Mouse (Mus musculus) embryonic facial prominence, embryonic 11.5 days (tissue): Measurements from ENCODE around the gene Mospd3. TPM values are rescaled to one million over a fixed set of nuclear protein-coding genes. Genes with fewer than 3 reads are reported as not detected.
A peak's percentile ranks its signal among the peaks of the same experiment; 100 is the strongest.

ENCODE experiments used
- ATAC-seq: fragments of 200-750 bp; cut with Nextera tagmentation; replicated peaks from 2 replicates; pipeline ENCODE4 v1.8.0; 2017; ENCODE audit warnings: low read depth; ENCODE audit not compliant: insufficient number of reproducible peaks, low FRiP score, low TSS enrichment
- DNase-seq: peaks from one replicate; pipeline ENCODE4 v3.0.0-alpha.2; 2015; ENCODE audit warnings: low spot score
- H3K27ac ChIP-seq: fragments of 300-500 bp; sonication (generic); replicated peaks from 2 replicates; pipeline ENCODE4 v1.5.1; 2014; ENCODE audit warnings: mild to moderate bottlenecking, low read depth, low read length, control low read depth
- H3K27me3 ChIP-seq: fragments of 300-500 bp; sonication (generic); 2 replicates; pipeline ENCODE4 v1.6.1; 2014; ENCODE audit warnings: mild to moderate bottlenecking, low read length, moderate library complexity, mixed read lengths; ENCODE audit not compliant: control insufficient read depth, insufficient read depth
- H3K36me3 ChIP-seq: fragments of 300-500 bp; sonication (generic); replicated peaks from 2 replicates; pipeline ENCODE4 v1.6.1; 2014; ENCODE audit warnings: low read depth, mild to moderate bottlenecking, low read length, moderate library complexity, mixed read lengths; ENCODE audit not compliant: control insufficient read depth, insufficient read depth
- H3K4me1 ChIP-seq: fragments of 300-500 bp; sonication (generic); 2 replicates; pipeline ENCODE4 v1.6.1; 2014; ENCODE audit warnings: low read length, mixed read lengths; ENCODE audit not compliant: control insufficient read depth, insufficient read depth
- H3K4me2 ChIP-seq: fragments of 300-500 bp; sonication (generic); 2 replicates; pipeline ENCODE4 v1.6.1; 2014; ENCODE audit warnings: low read depth, mild to moderate bottlenecking, control low read depth, low read length, moderate library complexity
- H3K4me3 ChIP-seq: fragments of 300-500 bp; sonication (generic); 2 replicates; pipeline ENCODE4 v1.5.1; 2014; ENCODE audit warnings: low read depth, low read length, control low read depth
- H3K9ac ChIP-seq: fragments of 300-500 bp; sonication (generic); replicated peaks from 2 replicates; pipeline ENCODE4 v1.6.1; 2014; ENCODE audit warnings: mild to moderate bottlenecking, control low read depth, low read length
- H3K9me3 ChIP-seq: fragments of 300-500 bp; sonication (generic); replicated peaks from 2 replicates; pipeline ENCODE4 v1.6.1; 2016; ENCODE audit warnings: mild to moderate bottlenecking, low read length, inconsistent platforms, mixed read lengths; ENCODE audit not compliant: control insufficient read depth
- whole genome bisulfite sequencing: fragments of 180-500 bp; shearing (Covaris S2); extraction: QIAGEN DNeasy Blood & Tissue Kit; methylation state at CpG from one replicate; pipeline ENCODE4 v1.1.7; 2014; 5-methylcytosine and 5-hydroxymethylcytosine counted together
- polyA plus RNA-seq: library from polyadenylated mRNA; unstranded; fragments of >200 nt; fragmentation: Nextera tagmentation; extraction: Ambion mirVana; gene quantifications from 2 replicates; pipeline ENCODE4 v1.2.1, GENCODE M21; 2014

The Mospd3 gene
- polyA plus RNA-seq, 1 experiment from 2014 or later, result 17.4 TPM

GRCm38 (mm10) chr5:137553000-137553399, 47.9 kb downstream of the Mospd3 start:
- Histone ChIP-seq H3K4me1 (no peaks in the 10 kb centered on the region), H3K36me3 (no peaks in the 10 kb centered on the region), H3K27me3 (no peaks in the 10 kb centered on the region; the same call in 1 of the 2 replicates), H3K9ac (no peak overlapping the region), H3K4me2 (peak overlapping the region; percentile 19; the same call in 1 of the 2 replicates), H3K9me3 (no peaks in the 10 kb centered on the region), H3K4me3 (no peak overlapping the region; the same call in 1 of the 2 replicates), H3K27ac (no peak overlapping the region)
- WGBS, result 26% methylated on average over 6 of the region's 6 CpGs
- ATAC-seq (no peak), DNase-seq (no peak)

- ATAC-seq (no peak), DNase-seq (no peak)
- 69% methylated on average over 5 of the region's 5 CpGs for WGBS
- no peak overlapping the region for H3K4me3 ChIP-seq
- no peak overlapping the region for H3K4me2 ChIP-seq
- no peak overlapping the region for H3K9ac ChIP-seq
- no peaks in the 10 kb centered on the region; the same call in 1 of the 2 replicates for H3K27me3 ChIP-seq
- H3K36me3 ChIP-seq, result no peaks in the 10 kb centered on the region
- H3K9me3 ChIP-seq, result no peaks in the 10 kb centered on the region
- H3K4me1 ChIP-seq, result no peaks in the 10 kb centered on the region
- no peak overlapping the region for H3K27ac ChIP-seq
Measured at GRCm38 (mm10) chr5:137551119-137551518, 49.7 kb downstream of the Mospd3 start.

GRCm38 (mm10) chr5:137549840-137550239, 51.0 kb downstream of the Mospd3 start:
- no peaks in the 10 kb centered on the region for H3K36me3 ChIP-seq
- ATAC-seq, result no peak
- no peak for DNase-seq
- no peaks in the 10 kb centered on the region for H3K9me3 ChIP-seq
- H3K4me3 ChIP-seq, result no peak overlapping the region
- 80% methylated on average over 2 of the region's 2 CpGs for WGBS
- no peak overlapping the region for H3K4me2 ChIP-seq
- H3K27me3 ChIP-seq, result no peaks in the 10 kb centered on the region; the same call in 1 of the 2 replicates
- H3K9ac ChIP-seq, result no peak overlapping the region
- H3K4me1 ChIP-seq, result no peaks in the 10 kb centered on the region
- no peak overlapping the region for H3K27ac ChIP-seq

Other genes starting within 250 kb of the Mospd3 start
- 0.04 and 0.06 TPM in 2 replicates for gene Zan, start 124.0 kb downstream of the Mospd3 start, polyA plus RNA-seq
- gene Pop7, start 98.5 kb downstream of the Mospd3 start, polyA plus RNA-seq, result 54.0 and 55.9 TPM in 2 replicates
- gene Gigyf1, start 82.5 kb downstream of the Mospd3 start, polyA plus RNA-seq, result 8.5 and 8.7 TPM in 2 replicates
- 0.63 and 0.95 TPM in 2 replicates for gene Epo, start 67.8 kb downstream of the Mospd3 start, polyA plus RNA-seq
- 352 and 367 TPM in 2 replicates for gene Gnb2, start 67.5 kb downstream of the Mospd3 start, polyA plus RNA-seq
- gene Actl6b, start 47.5 kb downstream of the Mospd3 start, polyA plus RNA-seq, result 6.5 and 9.3 TPM in 2 replicates
- gene Tfr2, start 31.2 kb downstream of the Mospd3 start, polyA plus RNA-seq, result 0.91 and 1.1 TPM in 2 replicates
- 133 and 142 TPM in 2 replicates for gene Pcolce, start 12.7 kb upstream of the Mospd3 start, polyA plus RNA-seq
- 0.13 TPM in 1 of 2 replicates, not detected in the other for gene Fbxo24, start 27.9 kb upstream of the Mospd3 start, polyA plus RNA-seq
- gene Lrch4, start 28.1 kb upstream of the Mospd3 start, polyA plus RNA-seq, result 28.4 and 30.0 TPM in 2 replicates
- 3.7 and 4.8 TPM in 2 replicates for gene Gm20605, start 28.1 kb upstream of the Mospd3 start, polyA plus RNA-seq
- 2.8 and 5.2 TPM in 2 replicates for gene Sap25, start 40.3 kb upstream of the Mospd3 start, polyA plus RNA-seq
- gene Irs3, start 44.7 kb upstream of the Mospd3 start, polyA plus RNA-seq, result 0.10 and 0.53 TPM in 2 replicates
- 11.8 and 11.9 TPM in 2 replicates for gene Agfg2, start 83.7 kb upstream of the Mospd3 start, polyA plus RNA-seq
- 1.6 and 2.5 TPM in 2 replicates for gene Nyap1, start 140.5 kb upstream of the Mospd3 start, polyA plus RNA-seq
- gene Tsc22d4, start 144.7 kb upstream of the Mospd3 start, polyA plus RNA-seq, result 76.1 and 78.8 TPM in 2 replicates
- 57.6 and 65.1 TPM in 2 replicates for gene Ppp1r35, start 177.8 kb upstream of the Mospd3 start, polyA plus RNA-seq
- 11.5 and 12.5 TPM in 2 replicates for gene Mepce, start 186.6 kb upstream of the Mospd3 start, polyA plus RNA-seq
- 22.0 and 23.1 TPM in 2 replicates for gene Zcwpw1, start 186.7 kb upstream of the Mospd3 start, polyA plus RNA-seq
- 0.28 TPM in 1 of 2 replicates, not detected in the other for gene Pilra, start 235.2 kb upstream of the Mospd3 start, polyA plus RNA-seq